Mouse (Mus musculus) hindbrain, postnatal 0 days (tissue): ENCODE data around the gene Ccdc62. TPM values are rescaled to one million over a fixed set of nuclear protein-coding genes. Genes with fewer than 3 reads are reported as not detected.
A peak's percentile ranks its signal among the peaks of the same experiment; 100 is the strongest.

Source experiments
- ATAC-seq: fragments of 200-750 bp; cut with Nextera tagmentation; 2 replicates; pipeline ENCODE4 v1.8.0; 2017; ENCODE audit warnings: mild to moderate bottlenecking, moderate TSS enrichment, moderate library complexity
- DNase-seq: peaks from one replicate; pipeline ENCODE4 v3.0.0-alpha.2; 2015; ENCODE audit warnings: low spot score
- H3K27ac ChIP-seq: fragments of 300-500 bp; sonication (generic); 2 replicates; pipeline ENCODE4 v1.5.1; 2014; ENCODE audit warnings: mild to moderate bottlenecking
- H3K27me3 ChIP-seq: fragments of 300-500 bp; sonication (generic); 2 replicates; pipeline ENCODE4 v1.6.1; 2014; ENCODE audit warnings: low read length, mixed read lengths; ENCODE audit not compliant: insufficient read depth
- H3K36me3 ChIP-seq: fragments of 300-500 bp; sonication (generic); 2 replicates; pipeline ENCODE4 v1.6.1; 2014; ENCODE audit warnings: low read length, mixed read lengths; ENCODE audit not compliant: insufficient read depth
- H3K4me1 ChIP-seq: fragments of 300-500 bp; sonication (generic); 2 replicates; pipeline ENCODE4 v1.6.1; 2014; ENCODE audit warnings: antibody characterized with exemption, low read length, mixed read lengths; ENCODE audit not compliant: insufficient read depth
- H3K4me2 ChIP-seq: fragments of 300-500 bp; sonication (generic); 2 replicates; pipeline ENCODE4 v1.6.1; 2014; ENCODE audit warnings: low read depth, mild to moderate bottlenecking, low read length, moderate library complexity, mixed read lengths
- H3K4me3 ChIP-seq: fragments of 300-500 bp; sonication (generic); 2 replicates; pipeline ENCODE4 v1.5.1; 2014; ENCODE audit warnings: low read length
- H3K9ac ChIP-seq: fragments of 300-500 bp; sonication (generic); replicated peaks from 2 replicates; pipeline ENCODE4 v1.6.1; 2014; ENCODE audit warnings: mild to moderate bottlenecking, low read length, moderate library complexity, mixed read lengths
- H3K9me3 ChIP-seq: fragments of 300-500 bp; sonication (generic); 2 replicates; pipeline ENCODE4 v1.6.1; 2016; ENCODE audit warnings: low read length, mixed read lengths
- CTCF ChIP-seq: IDR thresholded peaks from 2 replicates; pipeline ENCODE4 v1.5.1; 2016; ENCODE audit warnings: antibody characterized with exemption, control low read depth, low read depth
- WGBS: fragments of 180-500 bp; shearing (Covaris S2); extraction: QIAGEN DNeasy Blood & Tissue Kit; methylation state at CpG from one replicate; pipeline ENCODE4 v1.1.7; 2014; 5-methylcytosine and 5-hydroxymethylcytosine counted together
- polyA plus RNA-seq: library from polyadenylated mRNA; unstranded; fragments of >200 nt; fragmentation: Nextera tagmentation; extraction: Ambion mirVana; gene quantifications from 2 replicates; pipeline ENCODE4 v1.2.1, GENCODE M21; 2015
- total RNA-seq: library from RNA; depleted of rRNA; stranded (reverse); fragments of >200 nt; gene quantifications from 2 replicates; pipeline ENCODE4 v1.2.3, GENCODE M21; 2014

The Ccdc62 gene
- total and polyA plus RNA-seq, 2 experiments from 2014 or later = 1.1 to 5.5 TPM

DNA sequence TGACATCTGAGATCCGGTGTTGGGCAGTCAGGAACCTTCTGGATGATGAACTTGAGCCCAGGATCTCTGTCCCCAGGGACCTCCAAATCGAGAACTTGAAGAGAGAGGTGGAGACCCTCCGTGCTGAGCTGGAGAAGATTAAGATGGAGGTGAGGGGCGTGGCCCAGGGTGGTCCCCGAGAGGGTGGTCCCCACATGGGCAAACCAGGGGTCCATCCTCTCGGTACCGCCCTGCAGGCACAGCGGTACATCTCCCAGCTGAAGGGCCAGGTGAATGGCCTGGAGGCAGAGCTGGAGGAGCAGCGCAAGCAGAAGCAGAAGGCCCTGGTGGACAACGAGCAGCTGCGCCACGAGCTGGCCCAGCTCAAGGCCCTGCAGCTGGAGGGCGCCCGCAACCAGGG, 66.2 kb downstream of the Ccdc62 start:
- no peak overlapping the region for H3K4me3 ChIP-seq
- H3K4me2 ChIP-seq = no peak overlapping the region
- peak overlapping the region; percentile 52; the same call in 1 of the 2 replicates for H3K27ac ChIP-seq
- WGBS = 83% methylated on average over 14 of the region's 14 CpGs
- peaks cover 7% of the 10 kb centered on the region; the same call in 1 of the 2 replicates for H3K4me1 ChIP-seq
- peaks cover 24% of the 10 kb centered on the region; the same call in 1 of the 2 replicates for H3K36me3 ChIP-seq
- ATAC-seq = no peak
- DNase-seq = no peak
- no peaks in the 10 kb centered on the region for H3K9me3 ChIP-seq
- peak; percentile 23; the same call in 1 of the 2 replicates for TF ChIP-seq CTCF
- H3K27me3 ChIP-seq = no peaks in the 10 kb centered on the region
- H3K9ac ChIP-seq = no peak overlapping the region

DNA sequence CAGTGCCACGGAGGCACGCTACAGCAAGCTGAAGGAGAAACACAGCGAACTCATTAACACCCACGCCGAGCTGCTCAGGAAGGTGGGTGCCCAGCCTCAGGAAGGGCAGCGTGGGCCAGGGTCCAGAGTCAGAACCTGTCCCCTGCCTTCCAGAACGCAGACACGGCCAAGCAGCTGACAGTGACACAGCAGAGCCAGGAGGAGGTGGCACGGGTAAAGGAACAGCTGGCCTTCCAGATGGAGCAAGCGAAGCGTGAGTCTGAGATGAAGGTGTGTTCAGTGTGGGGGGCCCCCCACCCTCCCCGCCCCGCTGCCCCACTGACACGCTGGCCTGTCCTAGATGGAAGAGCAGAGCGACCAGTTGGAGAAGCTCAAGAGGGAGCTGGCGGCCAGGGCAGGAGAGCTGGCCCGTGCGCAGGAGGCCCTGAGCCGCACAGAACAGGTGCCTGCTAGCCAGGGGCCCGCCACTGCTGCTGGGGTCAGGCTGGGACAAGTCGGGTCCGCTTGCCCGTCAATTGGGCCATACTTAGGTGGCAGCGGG, 66.8 kb downstream of the Ccdc62 start:
- peaks cover 29% of the 10 kb centered on the region; the same call in 1 of the 2 replicates for H3K36me3 ChIP-seq
- TF ChIP-seq CTCF = no peak
- ATAC-seq (no peak), DNase-seq (peak; percentile 63)
- no peak overlapping the region for H3K4me3 ChIP-seq
- no peaks in the 10 kb centered on the region for H3K9me3 ChIP-seq
- H3K9ac ChIP-seq = no peak overlapping the region
- no peak overlapping the region for H3K4me2 ChIP-seq
- peak overlapping the region; percentile 52; the same call in 1 of the 2 replicates for H3K27ac ChIP-seq
- 56% methylated on average over 24 of the region's 24 CpGs for WGBS
- H3K4me1 ChIP-seq = peaks cover 7% of the 10 kb centered on the region; the same call in 1 of the 2 replicates
- H3K27me3 ChIP-seq = no peaks in the 10 kb centered on the region

DNA sequence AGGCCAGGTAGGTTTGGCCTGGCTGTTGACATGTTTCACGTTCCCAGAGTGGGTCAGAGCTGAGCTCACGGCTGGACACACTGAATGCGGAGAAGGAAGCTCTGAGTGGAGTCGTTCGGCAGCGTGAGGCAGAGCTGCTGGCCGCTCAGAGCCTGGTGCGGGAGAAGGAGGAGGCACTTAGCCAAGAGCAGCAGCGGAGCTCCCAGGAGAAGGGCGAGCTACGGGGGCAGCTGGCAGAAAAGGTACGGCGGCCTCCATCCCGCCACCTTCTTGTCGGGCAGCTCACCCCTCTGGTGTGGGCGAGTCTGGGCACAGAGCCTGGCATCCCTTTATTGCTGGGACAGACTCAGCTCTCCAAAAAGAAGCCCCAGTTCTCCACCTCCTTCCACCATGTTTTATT, 67.3 kb downstream of the Ccdc62 start:
- H3K4me3 ChIP-seq = no peak overlapping the region
- ATAC-seq (no peak), DNase-seq (no peak)
- H3K9ac ChIP-seq = no peak overlapping the region
- no peak for TF ChIP-seq CTCF
- peaks cover 3% of the 10 kb centered on the region; the same call in 1 of the 2 replicates for H3K4me1 ChIP-seq
- no peaks in the 10 kb centered on the region for H3K27me3 ChIP-seq
- no peak overlapping the region for H3K4me2 ChIP-seq
- H3K9me3 ChIP-seq = no peaks in the 10 kb centered on the region
- WGBS = 42% methylated on average over 16 of the region's 16 CpGs
- peaks cover 33% of the 10 kb centered on the region; the same call in 1 of the 2 replicates for H3K36me3 ChIP-seq
- peak overlapping the region; percentile 52 for H3K27ac ChIP-seq

DNA sequence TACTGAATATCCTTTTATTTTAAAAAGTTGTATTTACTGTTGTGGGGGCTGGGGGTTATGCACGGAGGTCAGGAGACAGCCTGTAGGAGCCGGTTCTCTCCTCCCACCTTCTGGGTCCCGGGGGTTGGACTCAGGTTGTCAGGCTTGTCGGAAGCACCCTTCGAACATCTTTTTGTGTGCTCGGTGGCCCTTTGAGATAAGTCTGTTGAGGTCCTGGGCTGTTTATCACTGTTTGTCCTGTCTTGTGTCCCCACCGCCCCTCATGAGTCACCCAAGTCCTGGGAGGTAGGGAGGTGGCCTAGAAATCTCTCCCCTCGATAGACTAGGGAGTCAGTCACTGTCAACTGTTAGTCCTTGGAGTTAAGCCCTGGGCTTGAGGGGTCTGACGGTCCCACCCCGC, 67.9 kb downstream of the Ccdc62 start:
- no peak overlapping the region for H3K9ac ChIP-seq
- ATAC-seq (no peak), DNase-seq (no peak)
- no peak overlapping the region for H3K4me2 ChIP-seq
- no peaks in the 10 kb centered on the region for H3K27me3 ChIP-seq
- no peak for TF ChIP-seq CTCF
- peaks cover 33% of the 10 kb centered on the region; the same call in 1 of the 2 replicates for H3K36me3 ChIP-seq
- peaks cover 9% of the 10 kb centered on the region for H3K4me1 ChIP-seq
- WGBS = 87% methylated on average over 10 of the region's 10 CpGs
- H3K4me3 ChIP-seq = no peak overlapping the region
- no peak overlapping the region for H3K27ac ChIP-seq
- H3K9me3 ChIP-seq = no peaks in the 10 kb centered on the region

DNA sequence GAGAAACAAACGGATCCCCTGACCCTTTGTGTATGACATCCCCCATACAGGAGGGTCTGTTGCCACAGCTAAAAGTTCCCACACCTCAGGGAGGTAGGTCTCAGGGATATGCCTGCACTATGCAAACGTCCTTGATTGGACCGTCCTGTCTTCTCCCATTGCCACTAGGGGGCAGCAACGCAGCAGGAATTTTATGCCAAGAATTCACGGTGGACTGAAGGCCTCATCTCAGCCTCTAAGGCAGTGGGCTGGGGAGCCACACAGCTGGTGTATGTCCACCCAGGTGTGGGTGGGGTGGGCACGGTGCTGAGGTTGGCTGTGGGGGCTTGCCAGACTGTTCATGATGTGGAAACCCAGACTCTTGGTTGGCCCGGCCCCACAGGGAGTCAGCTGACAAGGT, 70.3 kb downstream of the Ccdc62 start:
- H3K36me3 ChIP-seq = peaks cover 45% of the 10 kb centered on the region; the same call in 1 of the 2 replicates
- peak; percentile 99 for TF ChIP-seq CTCF
- DNase-seq (peak; percentile 95), ATAC-seq (peak; percentile 63)
- H3K27ac ChIP-seq = no peak overlapping the region
- no peak overlapping the region for H3K4me3 ChIP-seq
- WGBS = 9% methylated on average over 7 of the region's 7 CpGs
- no peak overlapping the region for H3K4me2 ChIP-seq
- no peaks in the 10 kb centered on the region for H3K9me3 ChIP-seq
- no peak overlapping the region for H3K9ac ChIP-seq
- H3K27me3 ChIP-seq = no peaks in the 10 kb centered on the region
- H3K4me1 ChIP-seq = peaks cover 14% of the 10 kb centered on the region

DNA sequence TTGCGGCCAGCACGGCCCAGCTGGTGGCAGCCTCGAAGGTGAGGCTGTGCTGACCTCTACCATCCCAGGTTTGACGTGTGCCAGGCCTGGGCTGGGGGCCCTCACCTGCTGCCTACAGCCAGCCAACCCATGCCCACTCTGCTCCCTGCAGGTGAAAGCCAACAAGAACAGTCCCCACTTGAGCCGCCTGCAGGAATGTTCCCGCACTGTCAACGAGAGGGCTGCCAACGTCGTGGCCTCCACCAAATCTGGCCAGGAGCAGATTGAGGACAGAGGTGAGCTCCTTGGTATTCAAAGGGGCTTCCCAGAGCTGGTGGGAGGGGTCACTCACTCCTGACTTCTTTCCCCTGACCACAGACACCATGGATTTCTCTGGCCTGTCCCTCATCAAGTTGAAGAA, 70.8 kb downstream of the Ccdc62 start:
- TF ChIP-seq CTCF = no peak
- peaks cover 46% of the 10 kb centered on the region for H3K36me3 ChIP-seq
- no peak overlapping the region for H3K9ac ChIP-seq
- ATAC-seq = no peak
- no peak overlapping the region for H3K4me3 ChIP-seq
- H3K4me2 ChIP-seq = no peak overlapping the region
- no peak overlapping the region for H3K27ac ChIP-seq
- WGBS = 42% methylated on average over 9 of the region's 9 CpGs
- H3K9me3 ChIP-seq = no peaks in the 10 kb centered on the region
- peaks cover 14% of the 10 kb centered on the region for H3K4me1 ChIP-seq
- no peak for DNase-seq
- H3K27me3 ChIP-seq = no peaks in the 10 kb centered on the region

DNA sequence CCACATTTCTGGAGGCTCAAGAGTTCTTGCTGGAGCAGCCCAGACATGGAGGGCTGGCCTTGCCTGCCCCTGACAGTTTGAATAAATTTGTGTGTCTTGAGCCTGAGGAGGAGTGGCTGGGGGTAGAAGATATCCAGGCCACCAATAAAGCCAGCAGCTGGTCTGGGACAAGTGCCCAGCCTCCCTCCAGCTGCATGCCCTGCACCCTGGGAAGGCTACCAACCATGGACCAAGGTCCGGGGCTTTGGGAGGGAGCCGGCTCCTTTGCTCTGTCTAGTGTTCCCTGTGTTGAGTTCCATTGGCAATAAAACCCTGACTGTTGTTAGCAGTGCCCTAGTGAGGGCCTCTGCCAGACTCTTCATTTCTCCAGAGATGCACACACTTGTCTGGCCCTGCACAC, 72.4 kb downstream of the Ccdc62 start:
- DNase-seq (peak; percentile 73), ATAC-seq (peak; percentile 54)
- Histone ChIP-seq H3K4me2 (no peak overlapping the region), H3K9ac (no peak overlapping the region), H3K4me3 (no peak overlapping the region), H3K27ac (peak overlapping the region; percentile 22; the same call in 1 of the 2 replicates), H3K36me3 (peaks cover 57% of the 10 kb centered on the region), H3K4me1 (peaks cover 10% of the 10 kb centered on the region; the same call in 1 of the 2 replicates), H3K27me3 (no peaks in the 10 kb centered on the region), H3K9me3 (no peaks in the 10 kb centered on the region)
- 33% methylated on average over 2 of the region's 2 CpGs for WGBS
- TF ChIP-seq CTCF = no peak
